Mouse (Mus musculus) liver, embryonic 13.5 days (tissue): ENCODE data around the gene Slc27a3. TPM values are rescaled to one million over a fixed set of nuclear protein-coding genes. Genes with fewer than 3 reads are reported as not detected.

ENCODE experiments used
- ATAC-seq: fragments of 200-750 bp; cut with Nextera tagmentation; 2 replicates; pipeline ENCODE4 v1.8.0; 2017; ENCODE audit warnings: low read depth, mild to moderate bottlenecking, moderate number of reproducible peaks, moderate library complexity
- DNase-seq: peaks from one replicate; pipeline ENCODE4 v3.0.0; 2022
- H3K27ac ChIP-seq: fragments of 300-500 bp; sonication (generic); 2 replicates; pipeline ENCODE4 v1.5.1; 2015; ENCODE audit warnings: moderate library complexity, mild to moderate bottlenecking, inconsistent platforms
- H3K27me3 ChIP-seq: fragments of 300-500 bp; sonication (generic); 2 replicates; pipeline ENCODE4 v1.6.1; 2015; ENCODE audit warnings: mild to moderate bottlenecking, inconsistent platforms
- H3K36me3 ChIP-seq: fragments of 300-500 bp; sonication (generic); 2 replicates; pipeline ENCODE4 v1.6.1; 2015; ENCODE audit warnings: mild to moderate bottlenecking, inconsistent platforms
- H3K4me1 ChIP-seq: fragments of 300-500 bp; sonication (generic); replicated peaks from 2 replicates; pipeline ENCODE4 v1.6.1; 2015; ENCODE audit warnings: inconsistent platforms
- H3K4me2 ChIP-seq: fragments of 300-500 bp; sonication (generic); 2 replicates; pipeline ENCODE4 v1.6.1; 2015; ENCODE audit warnings: inconsistent platforms, mild to moderate bottlenecking, moderate library complexity
- H3K4me3 ChIP-seq: fragments of 300-500 bp; sonication (generic); replicated peaks from 2 replicates; pipeline ENCODE4 v1.5.1; 2015; ENCODE audit warnings: mild to moderate bottlenecking, inconsistent platforms
- H3K9ac ChIP-seq: fragments of 300-500 bp; sonication (generic); 2 replicates; pipeline ENCODE4 v1.6.1; 2015; ENCODE audit warnings: mild to moderate bottlenecking, inconsistent platforms
- H3K9me3 ChIP-seq: fragments of 300-500 bp; sonication (generic); replicated peaks from 2 replicates; pipeline ENCODE4 v1.6.1; 2016; ENCODE audit warnings: inconsistent platforms
- WGBS: fragments of 180-500 bp; shearing (Covaris S2); methylation state at CpG from one replicate; pipeline ENCODE4 v1.1.7; 2015; ENCODE audit not compliant: insufficient replicate concordance; 5-methylcytosine and 5-hydroxymethylcytosine counted together
- polyA plus RNA-seq: library from polyadenylated mRNA; unstranded; fragments of >200 nt; fragmentation: Nextera tagmentation; extraction: Ambion mirVana; gene quantifications from 2 replicates; pipeline ENCODE4 v1.2.1, GENCODE M21; 2015

The Slc27a3 gene
- polyA plus RNA-seq, 1 experiment from 2014 or later, result 1.5 TPM

- Histone ChIP-seq H3K27me3 (peaks cover 42% of the 10 kb centered on the region), H3K9me3 (no peaks in the 10 kb centered on the region), H3K27ac (no peak overlapping the region), H3K4me1 (peaks cover 21% of the 10 kb centered on the region), H3K4me3 (peak overlapping the region; percentile 54), H3K9ac (peak overlapping the region; percentile 40), H3K4me2 (peak overlapping the region; percentile 73), H3K36me3 (peaks cover 31% of the 10 kb centered on the region)
- WGBS, result 8% methylated on average over 53 of the region's 53 CpGs
- DNase-seq (no peak), ATAC-seq (peak; percentile 21)
These were observed 820 bp downstream of the Slc27a3 start for GRCm38 (mm10) chr3:90388726-90389510.

DNA sequence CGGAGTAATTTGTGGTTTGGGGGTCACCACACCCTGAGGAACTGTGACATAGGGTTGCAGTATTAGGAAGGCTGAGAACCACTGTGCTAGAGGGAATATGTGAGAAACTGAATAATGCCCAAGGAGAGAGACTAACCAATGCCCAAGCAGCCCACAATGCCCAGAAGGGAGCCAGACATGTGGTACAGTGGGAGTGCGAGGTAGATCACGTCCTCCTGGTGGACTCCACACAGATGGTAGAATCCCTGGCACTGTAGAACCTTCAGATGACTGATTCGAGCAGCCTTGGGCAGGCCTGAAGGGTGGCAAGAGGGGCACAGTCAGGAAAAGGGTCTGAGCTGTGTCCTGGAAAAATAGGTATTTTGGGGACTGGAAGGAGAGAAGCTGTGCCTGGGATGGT, 1.5 kb downstream of the Slc27a3 start:
- Histone ChIP-seq H3K9ac (no peak overlapping the region), H3K4me2 (no peak overlapping the region), H3K4me3 (no peak overlapping the region), H3K27ac (no peak overlapping the region), H3K36me3 (peaks cover 23% of the 10 kb centered on the region), H3K4me1 (peaks cover 21% of the 10 kb centered on the region), H3K27me3 (peaks cover 42% of the 10 kb centered on the region), H3K9me3 (no peaks in the 10 kb centered on the region)
- no peak for DNase-seq
- no peak for ATAC-seq
- WGBS, result 62% methylated on average over 4 of the region's 4 CpGs

DNA sequence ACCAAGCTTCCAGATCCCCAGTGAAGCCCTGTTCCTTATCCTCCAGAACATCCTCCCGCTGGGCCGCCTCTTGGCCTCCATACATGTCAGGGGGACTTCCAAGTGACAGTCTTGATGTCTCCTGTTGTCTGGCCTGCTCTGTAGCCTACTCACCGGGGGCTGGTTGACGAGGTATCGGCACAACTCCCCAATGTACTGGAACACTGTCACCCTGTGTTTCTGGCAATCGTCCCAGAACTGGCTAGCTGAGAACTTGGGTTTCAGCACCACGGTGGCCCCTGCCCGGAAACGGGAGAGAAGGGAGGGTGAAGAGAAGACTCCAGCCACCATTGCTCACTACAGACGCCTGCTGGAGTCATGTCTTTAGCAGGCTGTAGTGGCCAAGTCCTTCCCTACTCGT, 2.3 kb downstream of the Slc27a3 start:
- Histone ChIP-seq H3K27me3 (peaks cover 42% of the 10 kb centered on the region), H3K27ac (no peak overlapping the region), H3K4me1 (peaks cover 21% of the 10 kb centered on the region), H3K9ac (no peak overlapping the region), H3K9me3 (no peaks in the 10 kb centered on the region), H3K4me3 (no peak overlapping the region), H3K36me3 (peaks cover 16% of the 10 kb centered on the region), H3K4me2 (no peak overlapping the region)
- WGBS, result 68% methylated on average over 11 of the region's 11 CpGs
- DNase-seq (no peak), ATAC-seq (no peak)

DNA sequence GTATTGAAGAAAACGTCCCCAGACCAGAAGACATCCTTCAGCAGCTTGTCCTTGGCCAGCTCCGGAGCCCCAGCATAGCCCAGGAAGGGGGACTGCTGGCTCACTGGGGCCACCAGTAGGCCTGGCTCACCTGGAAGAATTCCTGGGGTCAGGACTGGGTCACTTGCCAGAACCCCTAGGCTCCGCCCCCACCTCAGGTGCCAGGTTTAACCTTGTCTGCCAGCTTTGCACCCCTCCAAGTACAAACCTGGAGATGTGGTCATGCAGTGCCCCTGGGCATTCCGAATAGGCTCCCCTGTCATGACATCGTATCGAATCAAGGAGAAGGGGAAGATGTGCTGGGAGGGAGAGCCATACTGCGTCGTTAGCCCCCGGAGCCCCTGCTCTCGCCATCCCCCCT, 2.9 kb downstream of the Slc27a3 start:
- Histone ChIP-seq H3K9me3 (no peaks in the 10 kb centered on the region), H3K36me3 (peaks cover 10% of the 10 kb centered on the region), H3K9ac (no peak overlapping the region), H3K27ac (no peak overlapping the region), H3K4me3 (no peak overlapping the region), H3K4me1 (peaks cover 21% of the 10 kb centered on the region), H3K27me3 (peaks cover 42% of the 10 kb centered on the region), H3K4me2 (no peak overlapping the region)
- WGBS, result 74% methylated on average over 10 of the region's 10 CpGs
- ATAC-seq (no peak), DNase-seq (no peak)

DNA sequence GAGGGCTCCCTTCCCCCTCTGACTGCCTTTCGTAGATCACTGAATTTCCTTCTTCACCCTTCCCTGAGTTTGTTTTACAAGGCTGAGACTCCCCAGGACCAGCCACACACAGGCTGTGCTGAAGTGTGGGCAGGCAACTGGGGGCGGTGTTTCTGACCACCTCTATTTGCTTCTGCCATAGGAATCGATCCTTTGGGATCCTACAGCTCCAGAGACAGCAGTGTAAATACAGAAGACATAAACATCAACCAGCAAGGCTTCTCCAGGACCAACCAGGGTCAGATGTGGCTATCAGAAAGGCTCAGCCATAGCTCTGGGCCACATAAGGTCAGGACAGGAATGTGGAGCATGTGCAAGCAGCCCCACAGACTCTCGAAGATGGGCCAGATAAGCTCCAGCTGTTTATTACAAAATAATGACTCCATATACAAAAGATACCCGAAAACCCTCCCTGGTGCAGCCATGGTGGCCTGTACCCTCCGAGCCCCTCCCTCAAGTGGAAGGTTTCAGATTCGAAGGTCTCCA, 4.8 kb downstream of the Slc27a3 start:
- 64% methylated on average over 7 of the region's 7 CpGs for WGBS
- ATAC-seq (no peak), DNase-seq (no peak)
- Histone ChIP-seq H3K4me1 (peaks cover 15% of the 10 kb centered on the region), H3K27me3 (peaks cover 27% of the 10 kb centered on the region), H3K4me2 (no peak overlapping the region), H3K4me3 (no peak overlapping the region), H3K9ac (no peak overlapping the region), H3K36me3 (no peaks in the 10 kb centered on the region), H3K27ac (no peak overlapping the region), H3K9me3 (no peaks in the 10 kb centered on the region)

DNA sequence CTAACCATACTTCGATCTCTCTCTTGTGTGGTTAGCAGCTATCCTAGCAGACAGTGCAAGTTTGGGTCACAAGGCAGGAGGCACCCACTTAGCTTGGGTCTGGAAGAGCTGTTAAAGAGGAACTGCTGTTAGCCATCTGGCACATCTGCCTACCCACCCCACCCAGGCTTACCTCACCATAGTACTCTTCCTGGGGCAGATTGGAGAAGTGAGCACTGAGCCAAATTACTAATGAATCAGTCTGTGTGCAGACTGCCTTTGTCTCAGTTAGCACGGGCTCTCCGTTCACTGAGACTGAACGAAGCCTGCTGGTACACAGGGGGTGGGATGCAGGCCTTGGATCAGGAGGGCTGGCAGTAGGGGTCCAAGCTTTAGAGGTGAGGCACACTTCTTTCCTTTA, 6.0 kb downstream of the Slc27a3 start:
- H3K4me2 ChIP-seq, result no peak overlapping the region
- no peak overlapping the region for H3K9ac ChIP-seq
- DNase-seq (no peak), ATAC-seq (no peak)
- H3K4me1 ChIP-seq, result 0 out of 2 replicates have a peak, but pooled peaks cover 4% of the 10 kb centered on the region
- 55% methylated on average over 4 of the region's 4 CpGs for WGBS
- no peak overlapping the region for H3K27ac ChIP-seq
- no peaks in the 10 kb centered on the region for H3K9me3 ChIP-seq
- no peaks in the 10 kb centered on the region for H3K36me3 ChIP-seq
- peaks cover 15% of the 10 kb centered on the region for H3K27me3 ChIP-seq
- H3K4me3 ChIP-seq, result no peak overlapping the region

DNA sequence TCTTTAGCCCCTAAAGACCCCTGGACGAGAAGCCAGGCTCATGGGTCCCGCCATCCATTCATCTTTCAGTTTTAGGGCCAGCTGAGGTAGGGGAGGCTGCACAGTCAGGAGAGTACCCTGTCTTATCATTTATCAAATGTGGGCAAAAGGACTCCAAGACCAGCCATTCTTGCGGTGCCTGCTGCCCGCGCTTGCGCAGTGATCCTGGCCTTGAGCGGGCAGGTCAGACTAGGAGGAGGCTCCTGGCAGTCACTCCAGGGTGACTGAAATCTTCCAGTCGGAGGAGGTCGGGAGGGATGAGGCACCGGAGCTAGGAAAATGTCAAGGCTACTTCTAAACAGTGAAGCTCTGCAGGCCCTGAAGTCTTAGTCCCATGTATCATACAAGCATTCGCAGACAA, 8.0 kb downstream of the Slc27a3 start:
- Histone ChIP-seq H3K4me3 (no peak overlapping the region), H3K27me3 (no peaks in the 10 kb centered on the region), H3K27ac (no peak overlapping the region), H3K4me2 (no peak overlapping the region), H3K9ac (no peak overlapping the region), H3K9me3 (no peaks in the 10 kb centered on the region), H3K4me1 (0 out of 2 replicates have a peak, but pooled peaks cover 4% of the 10 kb centered on the region), H3K36me3 (no peaks in the 10 kb centered on the region)
- ATAC-seq, result no peak
- DNase-seq, result no peak
- 69% methylated on average over 11 of the region's 11 CpGs for WGBS

DNA sequence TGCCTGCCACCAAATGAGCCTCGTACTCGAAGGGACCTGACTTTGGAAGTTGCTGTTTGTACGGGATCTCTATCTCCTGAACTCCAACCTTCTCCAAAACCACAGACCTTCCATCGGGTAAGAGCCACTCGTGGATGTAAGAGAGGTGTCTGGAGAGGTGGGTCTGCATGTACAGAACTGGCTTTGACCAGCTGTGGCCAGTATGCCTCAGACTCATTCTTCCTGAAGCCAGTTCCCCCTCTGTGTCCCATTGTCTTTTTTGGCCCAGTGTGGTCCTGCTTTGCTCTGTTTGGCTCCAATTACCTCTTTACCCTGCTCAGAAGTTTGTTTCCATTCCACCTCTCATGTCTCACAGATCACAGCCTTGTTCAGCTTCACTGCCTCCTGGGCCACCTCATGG, 11.2 kb downstream of the Slc27a3 start:
- H3K4me1 ChIP-seq, result peaks cover 10% of the 10 kb centered on the region; the same call in 1 of the 2 replicates
- no peak for ATAC-seq
- H3K4me2 ChIP-seq, result no peak overlapping the region
- no peaks in the 10 kb centered on the region for H3K9me3 ChIP-seq
- no peaks in the 10 kb centered on the region for H3K27me3 ChIP-seq
- no peaks in the 10 kb centered on the region for H3K36me3 ChIP-seq
- DNase-seq, result no peak
- H3K27ac ChIP-seq, result no peak overlapping the region
- no peak overlapping the region for H3K9ac ChIP-seq
- WGBS, result 58% methylated on average over 5 of the region's 5 CpGs
- no peak overlapping the region for H3K4me3 ChIP-seq

- Histone ChIP-seq H3K9ac (no peak overlapping the region), H3K4me1 (peaks cover 10% of the 10 kb centered on the region; the same call in 1 of the 2 replicates), H3K27ac (no peak overlapping the region), H3K4me3 (no peak overlapping the region), H3K4me2 (no peak overlapping the region), H3K27me3 (no peaks in the 10 kb centered on the region), H3K36me3 (no peaks in the 10 kb centered on the region), H3K9me3 (no peaks in the 10 kb centered on the region)
- no peak for DNase-seq
- WGBS, result 89% methylated on average over 1 of the region's 1 CpGs
- peak; percentile 44; the same call in 1 of the 2 replicates for ATAC-seq
These were observed 13.5 kb downstream of the Slc27a3 start for GRCm38 (mm10) chr3:90376247-90376585.

GRCm38 (mm10) chr3:90375562-90376246, 14.0 kb downstream of the Slc27a3 start:
- WGBS, result 59% methylated on average over 3 of the region's 3 CpGs
- H3K4me1 ChIP-seq, result peaks cover 10% of the 10 kb centered on the region; the same call in 1 of the 2 replicates
- no peak overlapping the region for H3K9ac ChIP-seq
- ATAC-seq, result no peak; the same call in 1 of the 2 replicates
- no peaks in the 10 kb centered on the region for H3K27me3 ChIP-seq
- H3K4me3 ChIP-seq, result no peak overlapping the region
- no peaks in the 10 kb centered on the region for H3K36me3 ChIP-seq
- no peaks in the 10 kb centered on the region for H3K9me3 ChIP-seq
- no peak overlapping the region for H3K27ac ChIP-seq
- no peak overlapping the region for H3K4me2 ChIP-seq
- DNase-seq, result no peak

- Histone ChIP-seq H3K4me2 (no peak overlapping the region), H3K27ac (no peak overlapping the region), H3K9ac (no peak overlapping the region), H3K9me3 (no peaks in the 10 kb centered on the region), H3K4me1 (peaks cover 10% of the 10 kb centered on the region; the same call in 1 of the 2 replicates), H3K36me3 (no peaks in the 10 kb centered on the region), H3K27me3 (no peaks in the 10 kb centered on the region), H3K4me3 (no peak overlapping the region)
- 59% methylated on average over 4 of the region's 4 CpGs for WGBS
- DNase-seq (no peak), ATAC-seq (no peak)
These were observed 15.4 kb downstream of the Slc27a3 start for GRCm38 (mm10) chr3:90374368-90374767.
